Mouse (Mus musculus): ENCODE results near the gene Padi1. TPM values are rescaled to one million over a fixed set of nuclear protein-coding genes. Genes with fewer than 3 reads are reported as not detected.

The Padi1 gene
- 0.38 and 0.39 TPM in 2 replicates for polyA plus RNA-seq (2016; fragmentation: Nextera tagmentation; extraction: Ambion mirVana)

- Histone ChIP-seq H3K27ac (no peak within 1 kb of the TSS), H3K36me3 (no peaks in the 10 kb centered on the region), H3K9me3 (no peaks in the 10 kb centered on the region), H3K27me3 (no peaks in the 10 kb centered on the region), H3K4me2 (no peak within 1 kb of the TSS), H3K9ac (replicated peaks) (no peak within 1 kb of the TSS), H3K4me1 (replicated peaks) (peaks cover 21% of the 10 kb centered on the region), H3K4me3 (replicated peaks) (no peak within 1 kb of the TSS)
- no peak for ATAC-seq (ENCODE audit: insufficient number of reproducible peaks, insufficient read depth, low FRiP score, low TSS enrichment, low read depth)
- 74% methylated on average over 6 of the region's 6 CpGs for whole genome bisulfite sequencing
These were observed at the start of gene Padi1 for GRCm38 (mm10) chr4:140845666-140846065. TSS of gene Padi1 (minus strand) at chr4:140845778.

GRCm38 (mm10) chr4:140892163-140892530, 46.6 kb upstream of the Padi1 start:
- Histone ChIP-seq H3K4me3 (replicated peaks) (no peak overlapping the region), H3K27me3 (no peaks in the 10 kb centered on the region; the same call in 1 of the 2 replicates), H3K4me1 (replicated peaks) (no peaks in the 10 kb centered on the region), H3K9ac (replicated peaks) (no peak overlapping the region), H3K9me3 (peaks cover 12% of the 10 kb centered on the region; the same call in 1 of the 2 replicates), H3K36me3 (no peaks in the 10 kb centered on the region), H3K4me2 (no peak overlapping the region), H3K27ac (no peak overlapping the region)
- no peak for ATAC-seq (ENCODE audit: insufficient number of reproducible peaks, insufficient read depth, low FRiP score, low TSS enrichment, low read depth)
- WGBS, result 66% methylated on average over 1 of the region's 1 CpGs

- no peak for ATAC-seq (ENCODE audit: insufficient number of reproducible peaks, insufficient read depth, low FRiP score, low TSS enrichment, low read depth)
- H3K9me3 ChIP-seq, result peaks cover 12% of the 10 kb centered on the region; the same call in 1 of the 2 replicates
- no peaks in the 10 kb centered on the region; the same call in 1 of the 2 replicates for H3K27me3 ChIP-seq
- no peak overlapping the region for H3K4me3 ChIP-seq (replicated peaks)
- WGBS, result 93% methylated on average over 14 of the region's 14 CpGs
- H3K4me1 ChIP-seq (replicated peaks), result no peaks in the 10 kb centered on the region
- H3K36me3 ChIP-seq, result no peaks in the 10 kb centered on the region
- H3K9ac ChIP-seq (replicated peaks), result no peak overlapping the region
- H3K27ac ChIP-seq, result no peak overlapping the region
- H3K4me2 ChIP-seq, result no peak overlapping the region
These were observed 46.1 kb upstream of the Padi1 start for GRCm38 (mm10) chr4:140891525-140892162.

DNA sequence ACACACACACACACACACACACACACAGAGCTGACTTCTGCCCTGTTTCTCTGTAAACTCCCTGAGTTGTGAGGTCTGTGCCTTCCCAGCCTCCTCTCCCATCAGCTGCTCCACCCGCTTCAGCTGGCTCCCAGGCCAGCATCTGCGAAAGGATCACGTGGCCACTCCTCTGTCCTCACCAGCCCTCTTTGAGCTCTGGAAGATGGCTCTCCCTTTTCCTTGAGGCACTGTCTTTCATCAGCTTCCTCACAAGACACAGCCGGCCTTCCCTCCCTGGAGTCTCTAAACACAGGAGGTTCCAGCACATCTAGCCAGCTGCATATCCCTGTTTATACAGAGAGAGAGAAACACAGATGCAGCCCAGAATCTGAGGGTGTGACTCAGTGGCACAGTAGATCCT, 38.3 kb upstream of the Padi1 start:
- 32% methylated on average over 4 of the region's 4 CpGs for WGBS
- Histone ChIP-seq H3K27ac (no peak overlapping the region), H3K27me3 (no peaks in the 10 kb centered on the region), H3K4me2 (no peak overlapping the region), H3K9ac (replicated peaks) (no peak overlapping the region), H3K36me3 (no peaks in the 10 kb centered on the region), H3K9me3 (peaks cover 4% of the 10 kb centered on the region; the same call in 1 of the 2 replicates), H3K4me3 (replicated peaks) (no peak overlapping the region), H3K4me1 (replicated peaks) (no peaks in the 10 kb centered on the region)
- ATAC-seq (ENCODE audit: insufficient number of reproducible peaks, insufficient read depth, low FRiP score, low TSS enrichment, low read depth), result no peak

DNA sequence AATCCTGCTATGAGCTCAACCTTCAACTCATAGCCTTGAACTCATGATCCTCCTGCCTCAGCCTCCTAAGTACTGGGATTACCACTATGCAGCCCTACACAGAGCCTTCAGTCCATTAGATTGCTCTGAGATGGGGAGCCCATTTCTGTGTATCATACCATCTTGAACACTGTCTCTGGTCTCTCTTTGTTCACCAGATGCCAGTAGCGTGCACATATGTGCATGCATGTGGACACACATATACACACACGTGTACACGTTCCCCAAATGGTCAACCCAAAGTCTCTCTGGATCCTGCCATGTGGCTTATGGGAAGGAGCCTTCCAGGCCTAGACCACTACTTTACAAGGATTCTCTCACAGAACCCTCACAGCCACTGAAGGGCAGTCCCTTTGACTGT, 37.4 kb upstream of the Padi1 start:
- H3K9me3 ChIP-seq, result peaks cover 4% of the 10 kb centered on the region; the same call in 1 of the 2 replicates
- H3K9ac ChIP-seq (replicated peaks), result no peak overlapping the region
- H3K4me2 ChIP-seq, result no peak overlapping the region
- 93% methylated on average over 3 of the region's 3 CpGs for WGBS
- no peaks in the 10 kb centered on the region for H3K4me1 ChIP-seq (replicated peaks)
- no peaks in the 10 kb centered on the region for H3K27me3 ChIP-seq
- H3K36me3 ChIP-seq, result no peaks in the 10 kb centered on the region
- no peak overlapping the region for H3K4me3 ChIP-seq (replicated peaks)
- ATAC-seq (ENCODE audit: insufficient number of reproducible peaks, insufficient read depth, low FRiP score, low TSS enrichment, low read depth), result no peak
- H3K27ac ChIP-seq, result no peak overlapping the region

- WGBS, result 69% methylated on average over 4 of the region's 4 CpGs
- no peak overlapping the region for H3K27ac ChIP-seq
- H3K27me3 ChIP-seq, result no peaks in the 10 kb centered on the region
- no peak overlapping the region for H3K4me3 ChIP-seq (replicated peaks)
- no peaks in the 10 kb centered on the region for H3K36me3 ChIP-seq
- H3K4me1 ChIP-seq (replicated peaks), result no peaks in the 10 kb centered on the region
- no peak overlapping the region for H3K9ac ChIP-seq (replicated peaks)
- H3K9me3 ChIP-seq, result peaks cover 4% of the 10 kb centered on the region; the same call in 1 of the 2 replicates
- no peak for ATAC-seq (ENCODE audit: insufficient number of reproducible peaks, insufficient read depth, low FRiP score, low TSS enrichment, low read depth)
- H3K4me2 ChIP-seq, result no peak overlapping the region
These were observed 36.8 kb upstream of the Padi1 start for GRCm38 (mm10) chr4:140882365-140882764.

- 90% methylated on average over 13 of the region's 13 CpGs for WGBS
- Histone ChIP-seq H3K27ac (no peak overlapping the region), H3K9me3 (peaks cover 4% of the 10 kb centered on the region; the same call in 1 of the 2 replicates), H3K9ac (replicated peaks) (no peak overlapping the region), H3K27me3 (no peaks in the 10 kb centered on the region), H3K4me2 (no peak overlapping the region), H3K36me3 (no peaks in the 10 kb centered on the region), H3K4me3 (replicated peaks) (no peak overlapping the region), H3K4me1 (replicated peaks) (0 out of 2 replicates have a peak, but pooled peaks cover 4% of the 10 kb centered on the region)
- no peak; the same call in 1 of the 2 replicates for ATAC-seq (ENCODE audit: insufficient number of reproducible peaks, insufficient read depth, low FRiP score, low TSS enrichment, low read depth)
These were observed 36.2 kb upstream of the Padi1 start for GRCm38 (mm10) chr4:140881771-140882170.

GRCm38 (mm10) chr4:140881026-140881670, 35.6 kb upstream of the Padi1 start:
- Histone ChIP-seq H3K4me3 (replicated peaks) (no peak overlapping the region), H3K9me3 (peaks cover 4% of the 10 kb centered on the region; the same call in 1 of the 2 replicates), H3K4me1 (replicated peaks) (0 out of 2 replicates have a peak, but pooled peaks cover 4% of the 10 kb centered on the region), H3K27ac (no peak overlapping the region), H3K27me3 (no peaks in the 10 kb centered on the region), H3K36me3 (no peaks in the 10 kb centered on the region), H3K9ac (replicated peaks) (no peak overlapping the region), H3K4me2 (no peak overlapping the region)
- 88% methylated on average over 8 of the region's 8 CpGs for WGBS
- no peak for ATAC-seq (ENCODE audit: insufficient number of reproducible peaks, insufficient read depth, low FRiP score, low TSS enrichment, low read depth)

GRCm38 (mm10) chr4:140880207-140880606, 34.6 kb upstream of the Padi1 start:
- Histone ChIP-seq H3K9me3 (peaks cover 4% of the 10 kb centered on the region; the same call in 1 of the 2 replicates), H3K9ac (replicated peaks) (no peak overlapping the region), H3K4me1 (replicated peaks) (0 out of 2 replicates have a peak, but pooled peaks cover 4% of the 10 kb centered on the region), H3K4me2 (no peak overlapping the region), H3K27ac (no peak overlapping the region), H3K27me3 (no peaks in the 10 kb centered on the region), H3K36me3 (no peaks in the 10 kb centered on the region), H3K4me3 (replicated peaks) (no peak overlapping the region)
- WGBS, result 77% methylated on average over 3 of the region's 3 CpGs
- ATAC-seq (ENCODE audit: insufficient number of reproducible peaks, insufficient read depth, low FRiP score, low TSS enrichment, low read depth), result no peak

DNA sequence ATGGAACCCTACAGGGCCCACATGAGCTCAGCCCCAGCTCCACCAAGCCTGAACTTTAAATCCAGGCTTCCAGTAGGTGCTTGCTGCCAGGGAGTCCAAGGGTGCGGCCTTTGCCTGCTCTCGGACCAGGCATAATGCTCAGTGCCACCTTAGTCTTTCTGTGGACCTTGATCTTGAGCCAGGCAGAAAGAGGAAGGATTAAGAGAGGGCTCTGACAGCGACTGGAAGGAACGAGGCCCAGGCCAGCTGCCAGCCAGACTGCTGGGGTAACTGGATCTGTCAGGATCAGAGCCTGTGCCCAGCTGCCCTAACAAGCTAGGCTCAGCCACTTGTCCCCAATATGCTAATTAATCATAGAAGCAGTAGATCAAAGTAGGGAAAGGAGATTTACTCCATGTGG, 34.2 kb upstream of the Padi1 start:
- 0 out of 2 replicates have a peak, but pooled peaks cover 4% of the 10 kb centered on the region for H3K4me1 ChIP-seq (replicated peaks)
- H3K9me3 ChIP-seq, result peaks cover 2% of the 10 kb centered on the region; the same call in 1 of the 2 replicates
- no peak overlapping the region for H3K9ac ChIP-seq (replicated peaks)
- no peaks in the 10 kb centered on the region for H3K36me3 ChIP-seq
- no peak for ATAC-seq (ENCODE audit: insufficient number of reproducible peaks, insufficient read depth, low FRiP score, low TSS enrichment, low read depth)
- H3K27ac ChIP-seq, result no peak overlapping the region
- WGBS, result 58% methylated on average over 4 of the region's 4 CpGs
- H3K4me2 ChIP-seq, result no peak overlapping the region
- no peak overlapping the region for H3K4me3 ChIP-seq (replicated peaks)
- H3K27me3 ChIP-seq, result no peaks in the 10 kb centered on the region

DNA sequence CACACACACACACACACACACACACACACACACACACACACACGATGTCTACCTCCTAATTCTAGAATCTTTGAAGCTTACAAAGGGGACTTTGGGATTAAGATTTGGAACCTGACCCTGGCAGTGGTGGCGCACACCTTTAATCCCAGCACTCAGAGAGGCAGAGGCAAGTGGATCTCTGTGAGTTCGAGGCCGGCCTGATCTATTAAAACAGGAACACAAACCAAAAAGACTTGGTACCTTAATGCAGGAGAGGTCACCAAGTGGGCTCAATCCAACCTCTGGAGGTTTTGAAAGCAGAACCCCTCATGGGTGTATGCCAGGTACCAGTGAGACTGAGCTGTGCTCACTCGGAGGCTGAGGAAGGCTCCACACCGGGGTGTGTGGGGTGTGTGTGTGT, 33.5 kb upstream of the Padi1 start:
- Histone ChIP-seq H3K4me2 (no peak overlapping the region), H3K27ac (no peak overlapping the region), H3K36me3 (no peaks in the 10 kb centered on the region), H3K27me3 (no peaks in the 10 kb centered on the region), H3K9ac (replicated peaks) (no peak overlapping the region), H3K4me3 (replicated peaks) (no peak overlapping the region), H3K9me3 (peaks cover under 1% of the 10 kb centered on the region; the same call in 1 of the 2 replicates), H3K4me1 (replicated peaks) (0 out of 2 replicates have a peak, but pooled peaks cover 4% of the 10 kb centered on the region)
- 89% methylated on average over 6 of the region's 6 CpGs for WGBS
- no peak for ATAC-seq (ENCODE audit: insufficient number of reproducible peaks, insufficient read depth, low FRiP score, low TSS enrichment, low read depth)

Data from limb, embryonic 12.5 days (tissue).